Mouse (Mus musculus) left cerebral cortex, postnatal 36 days (tissue): ENCODE measurements around the gene Tnpo2. TPM values are rescaled to one million over a fixed set of nuclear protein-coding genes. Genes with fewer than 3 reads are reported as not detected.

Experiments
- DNase-seq, 2 experiments: peaks; one replicate each; pipeline ENCODE4 v3.0.0; 2021 to 2022; ENCODE audit warnings: low spot score in 2 of 2, mixed read lengths in 1 of 2
- intact Hi-C: fragments of 180-260 bp; cut with DNase I; formaldehyde crosslinking; loops from one replicate; pipeline ENCODE4 v1.15.1; 2025
- microRNA-seq: library from miRNA; unstranded; fragments of <30 nt; microRNA quantifications from one replicate; pipeline ENCODE4 v1.2.0, GENCODE M21; 2022
- total RNA-seq, 2 experiments: library from RNA; stranded (reverse); gene quantifications; 2 replicates each; pipeline ENCODE4 v1.2.3; 2021

Gene Tnpo2
- total RNA-seq, 2 experiments from 2014 or later = 160 to 169 TPM

DNA sequence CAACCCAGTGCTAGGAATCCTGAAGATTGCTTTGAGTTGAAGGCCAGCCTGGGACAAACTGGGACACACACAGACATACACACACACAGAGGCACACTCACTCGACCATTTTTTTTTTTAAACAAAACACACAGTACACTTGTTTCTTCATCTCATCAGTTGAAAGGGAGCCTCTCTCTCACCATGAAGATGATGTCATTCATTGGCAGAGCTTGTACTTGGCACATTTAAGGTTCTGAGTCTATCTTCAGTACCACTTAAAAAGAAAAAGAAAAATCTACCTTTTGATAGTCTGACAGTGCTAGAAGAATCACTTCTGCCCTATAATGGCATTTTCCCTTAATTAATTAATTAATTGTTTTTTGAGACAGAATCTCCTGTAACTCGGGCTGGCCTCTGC, 52.1 kb downstream of the Tnpo2 start:
- intact Hi-C loops = no loop called here
- DNase-seq = no peak

DNA sequence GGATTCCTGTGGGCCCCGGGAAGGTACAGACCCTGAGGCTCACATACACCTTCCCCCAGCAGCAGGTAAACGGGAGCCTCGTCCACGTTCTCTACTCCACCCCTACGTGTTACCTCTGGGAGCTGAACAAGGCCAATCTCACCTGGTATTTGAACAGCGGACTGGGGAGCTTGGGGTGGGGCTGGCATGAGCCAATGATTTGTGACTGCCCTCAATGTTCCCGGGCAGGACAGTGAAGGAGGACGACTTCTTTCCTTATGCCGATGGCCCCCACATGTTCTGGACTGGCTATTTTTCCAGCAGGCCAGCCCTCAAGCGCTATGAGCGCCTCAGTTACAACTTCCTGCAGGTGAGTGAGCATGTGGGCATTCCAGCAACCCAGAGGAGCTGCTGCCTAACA, 54.1 kb downstream of the Tnpo2 start:
- no peak for DNase-seq
- intact Hi-C loops = no loop called here

DNA sequence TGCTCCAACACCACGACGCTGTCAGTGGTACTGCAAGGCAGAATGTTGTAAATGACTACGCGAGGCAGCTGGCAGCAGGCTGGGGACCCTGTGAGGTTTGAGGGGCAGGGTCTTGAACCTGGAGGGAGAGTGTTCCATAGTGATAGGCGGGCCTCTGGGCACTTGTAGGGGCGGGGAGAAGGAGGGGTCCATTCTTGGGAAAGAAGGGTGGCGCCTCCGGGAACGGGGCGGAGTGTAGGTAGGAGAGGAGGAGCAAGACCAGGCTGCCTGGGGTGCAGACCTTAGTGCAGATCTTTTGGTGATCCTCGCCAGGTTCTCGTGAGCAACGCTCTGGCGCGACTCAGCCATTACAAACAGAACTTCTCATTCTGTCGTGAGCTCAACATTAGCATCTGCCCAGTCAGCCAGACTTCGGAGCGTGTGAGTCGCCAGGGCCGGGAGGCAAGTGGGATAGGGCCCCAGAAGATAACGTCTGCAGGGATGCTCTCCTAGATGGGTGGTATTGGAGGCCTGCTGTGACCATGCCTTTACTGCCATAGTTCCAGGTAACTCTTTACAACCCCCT, 54.9 kb downstream of the Tnpo2 start:
- peak in 1 of 2 experiments; percentile 3 for DNase-seq
- intact Hi-C loops = no loop called here

DNA sequence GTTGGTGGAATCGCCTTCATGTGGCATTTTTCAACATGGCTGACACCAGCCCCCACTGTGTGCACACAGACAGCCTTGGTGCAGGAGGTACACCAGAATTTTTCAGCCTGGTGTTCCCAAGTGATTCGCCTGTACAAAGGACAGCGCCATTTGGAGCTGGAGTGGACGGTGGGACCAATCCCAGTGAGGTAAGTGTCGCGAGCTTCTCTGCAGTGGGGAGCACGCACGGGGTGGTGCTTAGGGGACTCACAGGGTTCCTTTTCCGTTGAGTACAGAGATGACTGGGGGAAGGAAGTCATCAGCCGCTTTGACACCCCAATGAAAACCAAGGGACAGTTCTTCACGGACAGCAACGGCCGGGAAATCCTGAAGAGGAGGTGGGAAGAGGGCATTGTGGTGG, 58.3 kb downstream of the Tnpo2 start:
- no peak for DNase-seq
- intact Hi-C loops = no loop called here

DNA sequence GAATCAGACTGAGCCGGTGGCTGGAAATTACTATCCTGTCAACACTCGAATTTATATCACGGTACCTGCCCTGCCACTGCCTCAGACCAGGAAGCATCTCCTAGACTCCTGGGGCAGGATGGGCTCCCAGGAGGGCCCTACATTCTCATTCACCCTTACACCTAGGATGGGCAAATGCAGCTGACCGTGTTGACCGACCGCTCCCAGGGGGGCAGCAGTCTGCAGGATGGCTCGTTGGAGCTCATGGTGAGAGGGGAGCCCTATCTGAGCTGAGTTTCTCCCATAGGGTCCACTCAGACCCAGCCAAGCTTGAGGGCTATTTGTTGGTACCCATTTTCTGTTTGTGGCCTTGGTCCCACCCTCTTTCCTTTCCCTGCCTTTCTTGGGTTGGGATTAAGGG, 58.9 kb downstream of the Tnpo2 start:
- DNase-seq = no peak
- intact Hi-C loops = no loop called here

DNA sequence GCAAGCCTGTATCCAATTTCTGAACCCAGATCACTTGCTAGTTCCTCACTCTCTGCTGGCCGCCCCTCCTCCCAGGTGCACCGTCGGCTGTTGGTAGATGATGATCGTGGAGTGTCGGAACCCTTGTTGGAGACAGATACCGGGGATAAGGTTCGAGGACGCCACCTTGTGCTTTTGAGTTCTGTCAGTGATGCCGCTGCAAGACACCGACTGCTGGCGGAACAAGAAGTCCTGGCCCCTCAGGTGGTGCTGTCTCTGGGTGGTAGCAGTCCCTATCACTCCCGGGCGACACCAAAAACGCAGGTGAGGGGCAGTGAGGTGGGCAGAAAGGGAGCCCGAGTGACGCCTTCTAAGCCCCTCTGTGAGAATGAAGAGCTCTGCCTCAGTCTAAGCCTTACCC, 59.5 kb downstream of the Tnpo2 start:
- DNase-seq = no peak
- intact Hi-C loops = no loop called here

DNA sequence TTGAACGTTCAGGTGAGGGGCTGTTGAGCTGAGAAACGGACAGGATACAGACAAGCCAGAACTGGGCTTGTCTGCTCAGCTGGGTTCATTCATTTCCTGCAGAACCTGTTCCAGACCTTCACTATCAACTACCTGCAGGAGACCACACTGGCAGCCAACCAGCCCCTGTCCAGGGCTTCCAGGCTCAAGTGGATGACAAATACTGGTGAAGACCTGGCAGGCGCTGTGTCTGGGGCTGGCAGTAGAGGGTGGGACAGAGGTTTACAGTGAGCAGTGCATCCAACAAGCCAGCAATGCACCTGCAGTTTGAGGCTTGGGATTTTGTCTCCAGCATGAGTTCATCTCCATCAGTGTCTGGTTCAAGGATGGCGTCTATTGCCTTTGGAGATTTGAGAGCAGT, 60.1 kb downstream of the Tnpo2 start:
- intact Hi-C loops = no loop called here
- peak in 1 of 2 experiments; percentile 2 for DNase-seq

DNA sequence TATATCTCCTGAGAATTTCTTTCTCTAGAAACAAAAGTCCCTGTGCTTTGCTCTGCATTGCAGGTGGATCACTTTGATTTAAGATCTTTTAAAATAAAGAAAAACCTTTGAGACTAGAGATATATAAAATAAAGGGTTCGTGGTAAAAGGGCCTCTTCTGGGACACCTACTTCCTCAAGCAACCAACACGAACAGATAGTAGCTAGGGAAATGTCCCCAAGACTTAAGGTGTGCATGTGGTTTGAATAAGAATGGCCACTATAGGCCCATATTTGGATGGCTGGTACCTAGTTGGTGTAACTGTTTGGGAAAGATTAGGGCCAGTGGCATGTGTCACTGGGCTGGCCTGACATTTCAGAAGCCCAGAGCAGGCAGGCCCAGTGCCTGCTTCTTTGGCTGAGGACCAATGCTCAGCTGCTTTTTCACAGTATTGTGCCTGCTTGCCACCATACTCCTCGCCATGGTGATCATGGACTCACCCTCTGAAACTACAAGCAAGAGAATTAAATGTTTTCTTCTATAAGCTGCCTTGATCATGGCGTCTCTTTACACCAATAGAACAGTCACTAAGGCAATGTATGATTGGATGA, 63.5 kb downstream of the Tnpo2 start:
- DNase-seq = no peak
- intact Hi-C loops = no loop called here

Small RNAs within 50 kb of the gene (microRNA-seq; reads per million reads assigned to microRNA genes)
- 3.6 reads per million, percentile 9 among the genes with 10 or more reads in this experiment for gene Mir7070

Other genes starting within 250 kb of the Tnpo2 start
- 100 to 1,000 TPM; 303 to 353 TPM for gene Nfix, start 236.6 kb upstream of the Tnpo2 start, total RNA-seq
- gene Dand5, start 214.1 kb upstream of the Tnpo2 start, total RNA-seq = 10 to 100 TPM; 10.3 to 10.9 TPM
- gene Gadd45gip1, start 205.4 kb upstream of the Tnpo2 start, total RNA-seq = 10 to 100 TPM; 26.3 to 26.9 TPM
- gene Rad23a, start 196.2 kb upstream of the Tnpo2 start, total RNA-seq = 10 to 100 TPM; 77.9 to 78.8 TPM
- 100 to 1,000 TPM; 435 to 511 TPM for gene Calr, start 190.0 kb upstream of the Tnpo2 start, total RNA-seq
- 10 to 100 TPM; 46.2 to 47.8 TPM for gene Farsa, start 179.9 kb upstream of the Tnpo2 start, total RNA-seq
- gene Syce2, start 164.8 kb upstream of the Tnpo2 start, total RNA-seq = 1 to 10 TPM; 8.3 TPM
- 10 to 100 TPM; 29.6 to 42.4 TPM for gene Gcdh, start 143.0 kb upstream of the Tnpo2 start, total RNA-seq
- not detected for gene Klf1, start 135.0 kb upstream of the Tnpo2 start, total RNA-seq
- gene Dnase2a, start 128.4 kb upstream of the Tnpo2 start, total RNA-seq = 1 to 10 TPM; 3.1 to 4.1 TPM
- gene Mast1, start 99.6 kb upstream of the Tnpo2 start, total RNA-seq = 10 to 100 TPM; 85.9 to 94.2 TPM
- gene Rtbdn, start 89.9 kb upstream of the Tnpo2 start, total RNA-seq = 1 to 10 TPM in 1 of 2 experiments, under 1 TPM in 1; 0.84 to 1.7 TPM
- gene Gm49661, start 67.5 kb upstream of the Tnpo2 start, total RNA-seq = 1 to 10 TPM in 1 of 2 experiments, not detected in 1; 1.6 TPM
- 100 to 1,000 TPM; 324 to 340 TPM for gene Prdx2, start 67.3 kb upstream of the Tnpo2 start, total RNA-seq
- 10 to 100 TPM; 41.2 to 55.4 TPM for gene Rnaseh2a, start 67.1 kb upstream of the Tnpo2 start, total RNA-seq
- gene Junb, start 58.2 kb upstream of the Tnpo2 start, total RNA-seq = 100 to 1,000 TPM in 1 of 2 experiments, 10 to 100 TPM in 1; 43.2 to 133 TPM
- gene Hook2, start 46.3 kb upstream of the Tnpo2 start, total RNA-seq = 10 to 100 TPM in 1 of 2 experiments, 1 to 10 TPM in 1; 8.2 to 10.0 TPM
- not detected for gene Best2, start 22.4 kb upstream of the Tnpo2 start, total RNA-seq
- gene Asna1, start 11.6 kb upstream of the Tnpo2 start, total RNA-seq = 100 to 1,000 TPM; 119 to 143 TPM
- gene Trir, start 10.1 kb upstream of the Tnpo2 start, total RNA-seq = 100 to 1,000 TPM; 124 to 132 TPM
- gene Fbxw9, start 23.1 kb downstream of the Tnpo2 start, total RNA-seq = 10 to 100 TPM; 21.7 to 22.8 TPM
- not detected for gene Gm5741, start 31.1 kb downstream of the Tnpo2 start, total RNA-seq
- 10 to 100 TPM; 64.4 to 68.5 TPM for gene Dhps, start 34.8 kb downstream of the Tnpo2 start, total RNA-seq
- 10 to 100 TPM; 48.2 to 54.8 TPM for gene Wdr83os, start 43.8 kb downstream of the Tnpo2 start, total RNA-seq
- gene Wdr83, start 44.4 kb downstream of the Tnpo2 start, total RNA-seq = 10 to 100 TPM; 26.0 to 28.9 TPM
- gene Man2b1, start 46.4 kb downstream of the Tnpo2 start, total RNA-seq = 10 to 100 TPM; 36.6 to 38.2 TPM
- gene Zfp791, start 86.2 kb downstream of the Tnpo2 start, total RNA-seq = 1 to 10 TPM; 6.7 to 8.7 TPM
- not detected for gene Cks1brt, start 115.0 kb downstream of the Tnpo2 start, total RNA-seq
- not detected for gene Olfr371, start 189.1 kb downstream of the Tnpo2 start, total RNA-seq